Mouse (Mus musculus): ENCODE measurements around the gene Hpcal1.
"Not testable (repeated sequence)": the region's sequence is repeated elsewhere in the genome, so short reads cannot be mapped to it uniquely, and the experiment has no call there.

Gene Hpcal1

GRCm38 (mm10) chr12:17769476-17770172 lies 79.0 kb downstream of the Hpcal1 start:
- in situ Hi-C loops (cut with MboI; ENCODE audit: unreplicated experiment in 2 of 2) = no loop called here

DNA sequence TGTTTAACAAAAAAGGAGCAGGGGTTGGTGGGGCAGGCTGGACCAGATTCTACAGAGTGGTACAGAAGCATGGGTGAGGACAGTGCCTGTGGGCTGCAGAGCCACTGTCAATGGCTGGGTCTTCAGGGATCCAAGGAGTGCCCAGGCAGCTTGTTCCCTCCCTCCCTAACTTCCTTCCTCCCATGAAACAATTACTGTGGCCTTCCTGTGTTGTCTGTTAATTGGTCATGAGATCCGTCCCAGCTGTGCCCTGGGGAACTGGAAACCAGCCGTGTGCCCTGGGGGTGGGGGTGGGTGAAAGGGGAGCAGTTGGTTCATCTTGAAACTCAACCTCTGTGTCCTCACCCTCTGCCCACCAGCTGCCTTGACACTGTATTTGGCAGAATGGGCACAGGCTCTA lies 79.9 kb downstream of the Hpcal1 start:
- in situ Hi-C loops (cut with MboI; ENCODE audit: unreplicated experiment in 2 of 2) = no loop called here

DNA sequence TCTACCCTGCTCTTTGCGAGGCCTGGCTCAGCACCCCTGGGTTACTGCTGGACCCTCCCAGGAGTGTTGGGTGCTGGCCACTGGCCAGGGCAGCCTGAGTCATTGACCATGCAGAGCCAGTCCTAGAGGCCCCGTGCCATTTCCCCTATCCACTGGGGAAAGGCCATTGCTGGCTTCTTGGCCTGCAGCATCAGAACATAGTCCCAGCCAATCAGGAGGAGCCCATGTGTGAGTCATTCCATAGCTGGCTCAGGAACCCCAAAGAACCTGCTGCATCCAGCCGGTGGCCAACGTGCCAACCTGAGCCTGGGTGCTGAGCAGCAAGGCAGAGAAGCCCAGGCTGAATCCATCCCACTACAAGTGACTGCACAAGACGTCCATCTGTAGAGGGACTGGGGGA lies 83.1 kb downstream of the Hpcal1 start:
- in situ Hi-C loops (cut with MboI; ENCODE audit: unreplicated experiment in 2 of 2) = not testable (repeated sequence)

DNA sequence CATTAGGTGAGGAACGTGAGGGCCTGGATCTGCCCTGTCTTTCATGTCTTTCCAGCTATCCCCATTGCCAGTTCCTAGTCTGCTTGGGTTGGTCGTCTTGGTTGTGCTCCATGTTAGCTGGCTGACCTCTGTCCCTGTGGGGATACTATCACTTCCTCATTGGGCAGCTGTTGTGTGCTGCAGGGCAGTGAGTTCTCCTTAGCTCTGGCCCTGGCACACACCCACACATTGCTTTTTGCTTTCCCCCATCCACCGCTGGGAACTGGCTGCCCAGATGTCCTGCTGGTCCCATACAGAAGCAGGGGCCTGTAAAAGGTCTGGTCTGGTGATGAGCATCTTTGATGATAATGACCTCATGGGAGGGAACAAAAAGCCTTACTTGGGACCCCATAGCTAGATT lies 84.2 kb downstream of the Hpcal1 start:
- in situ Hi-C loops (cut with MboI; ENCODE audit: unreplicated experiment in 2 of 2) = not testable (repeated sequence)

DNA sequence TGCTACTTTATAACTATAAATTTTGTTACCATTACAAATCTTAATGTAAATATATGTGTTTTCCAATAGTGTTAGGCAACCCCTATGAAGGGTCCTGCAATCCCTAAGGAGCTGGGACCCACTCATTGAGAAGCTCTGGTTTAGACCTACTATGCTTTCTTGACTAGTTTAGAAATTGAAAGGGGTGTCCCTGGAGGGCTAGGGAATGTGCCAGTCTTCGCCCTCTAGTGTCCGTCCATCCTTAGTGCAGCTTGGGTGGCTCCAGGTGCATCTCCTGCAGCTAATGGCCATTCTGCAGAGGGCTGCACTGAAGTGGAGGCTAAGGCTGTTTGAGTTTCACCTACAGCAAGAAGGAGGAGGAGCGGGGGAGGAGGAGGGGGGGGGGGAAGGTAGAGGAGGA lies 87.7 kb downstream of the Hpcal1 start:
- in situ Hi-C loops (cut with MboI; ENCODE audit: unreplicated experiment in 2 of 2) = no loop called here

DNA sequence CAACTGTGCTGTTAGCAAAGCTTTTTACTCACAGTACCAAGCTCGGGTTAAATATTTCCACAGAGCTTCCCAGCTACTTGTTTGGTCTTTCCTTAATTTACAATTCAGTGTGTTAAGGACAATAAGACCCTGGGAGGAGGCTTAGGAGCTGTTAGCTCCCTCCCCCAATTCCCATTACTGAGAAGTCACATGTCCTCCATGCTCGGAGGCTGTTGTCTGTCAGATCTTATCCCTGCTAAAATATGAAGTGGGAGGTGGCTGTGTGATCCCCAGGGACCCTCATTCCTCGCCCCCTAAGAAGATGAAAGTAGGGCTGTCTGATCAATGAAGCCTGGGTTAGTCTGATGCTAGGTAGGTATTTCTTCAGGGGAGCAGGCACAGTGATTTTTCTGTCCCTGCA lies 88.4 kb downstream of the Hpcal1 start:
- in situ Hi-C loops (cut with MboI; ENCODE audit: unreplicated experiment in 2 of 2) = no loop called here

DNA sequence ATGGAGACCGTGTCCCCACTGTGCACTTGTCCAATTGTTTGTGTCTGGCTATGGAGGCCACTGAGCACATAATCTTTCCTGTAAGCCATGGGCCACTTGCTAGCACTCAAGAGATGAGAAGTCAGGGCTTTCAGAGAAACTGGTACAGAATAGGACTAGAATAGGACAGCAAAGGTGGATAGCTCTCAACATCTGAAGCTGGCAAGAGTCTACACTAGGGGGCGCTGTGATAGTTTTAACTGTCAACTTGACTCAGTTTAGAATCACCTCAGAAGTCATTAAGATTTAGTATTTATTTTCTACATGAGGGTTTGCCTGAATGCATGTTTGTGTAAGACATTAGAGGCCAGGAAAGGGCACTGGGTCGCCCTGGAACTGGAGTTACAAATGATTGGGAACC lies 98.8 kb downstream of the Hpcal1 start:
- in situ Hi-C loops (cut with MboI; ENCODE audit: unreplicated experiment in 2 of 2) = no loop called here

- in situ Hi-C loops (cut with MboI; ENCODE audit: unreplicated experiment in 2 of 2) = loop anchor here in 1 of 2 experiments (5.0 kb wide), 1 partner anchor 424 kb away; no protein-coding TSS in a partner anchor
Observed at GRCm38 (mm10) chr12:17791111-17791510, 100.5 kb downstream of the Hpcal1 start.

- in situ Hi-C loops (cut with MboI; ENCODE audit: unreplicated experiment in 2 of 2) = loop anchor here in 1 of 2 experiments (5.0 kb wide), 1 partner anchor 425 kb away; no protein-coding TSS in a partner anchor
Observed at GRCm38 (mm10) chr12:17792756-17793155, 102.1 kb downstream of the Hpcal1 start.

DNA sequence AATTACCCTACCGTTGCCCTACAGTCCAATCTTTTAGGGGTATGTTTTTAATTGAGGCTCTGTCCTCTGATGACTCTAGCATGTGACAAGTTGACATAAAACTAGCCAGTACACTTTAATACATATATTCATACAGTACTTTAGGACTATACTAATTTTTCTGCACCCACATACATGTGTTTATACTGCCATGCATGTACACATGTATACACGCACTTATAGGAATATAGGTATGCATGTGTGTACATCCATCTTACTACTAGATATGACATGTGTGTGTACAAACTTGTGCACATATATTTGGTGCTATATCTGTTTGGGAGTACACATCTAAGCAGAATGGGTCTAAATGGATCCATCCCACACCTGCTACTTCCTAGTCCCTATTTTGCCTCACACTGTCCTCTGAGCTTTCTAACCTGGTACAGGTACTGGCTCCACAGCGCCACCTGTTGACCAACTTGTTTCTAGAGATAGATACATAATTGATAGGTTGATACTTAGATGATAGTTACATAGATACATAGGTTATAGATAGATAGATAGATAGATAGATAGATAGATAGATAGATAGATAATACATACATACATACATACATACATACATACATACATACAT lies 105.1 kb downstream of the Hpcal1 start:
- in situ Hi-C loops (cut with MboI; ENCODE audit: unreplicated experiment in 2 of 2) = no loop called here

- in situ Hi-C loops (cut with MboI; ENCODE audit: unreplicated experiment in 2 of 2) = not testable (repeated sequence)
Observed at GRCm38 (mm10) chr12:17798261-17798660, 107.6 kb downstream of the Hpcal1 start.

- in situ Hi-C loops (cut with MboI; ENCODE audit: unreplicated experiment in 2 of 2) = loop anchor here (5.0 kb wide), 2 partner anchors 256 to 441 kb away; no protein-coding TSS in a partner anchor
Observed at GRCm38 (mm10) chr12:17808542-17808941, 117.9 kb downstream of the Hpcal1 start.

DNA sequence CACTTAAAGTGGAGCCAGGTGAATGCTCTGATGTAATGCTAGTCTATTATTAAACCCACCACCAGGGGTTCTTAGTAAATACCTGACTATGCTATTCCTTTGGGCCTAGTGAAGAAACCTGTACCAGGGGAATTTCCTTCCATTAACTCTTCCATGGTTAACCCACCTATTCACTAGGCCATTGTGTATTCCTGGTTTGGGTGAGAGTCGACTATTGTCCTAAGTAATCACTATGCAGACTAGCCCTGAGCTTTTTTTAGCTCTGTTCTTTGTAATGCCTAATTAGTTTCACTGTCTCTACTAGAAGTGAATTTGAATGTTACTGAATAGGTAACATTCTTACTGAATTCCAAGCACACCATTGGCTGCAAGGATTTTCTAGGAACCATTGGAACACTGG lies 144.6 kb downstream of the Hpcal1 start:
- in situ Hi-C loops (cut with MboI; ENCODE audit: unreplicated experiment in 2 of 2) = not testable (repeated sequence)

Measured in v-Abl transformed pro-B cells (cell line).